Mouse (Mus musculus): Measurements from ENCODE around the gene Msl1. TPM values are rescaled to one million over a fixed set of nuclear protein-coding genes. Genes with fewer than 3 reads are reported as not detected.

Msl1 gene
- total RNA-seq, 2 experiments from 2014 or later = 49.0 to 51.4 TPM

Other genes starting within 250 kb of the Msl1 start
- 1 to 10 TPM in 1 of 2 experiments, not detected in 1; 1.3 TPM for gene Ikzf3, start 249.5 kb upstream of the Msl1 start, total RNA-seq (2021)
- not detected for gene Zpbp2, start 244.4 kb upstream of the Msl1 start, total RNA-seq (2021)
- gene Ormdl3, start 208.1 kb upstream of the Msl1 start, total RNA-seq (2021) = 10 to 100 TPM; 20.9 to 24.0 TPM
- not detected for gene Lrrc3c, start 197.2 kb upstream of the Msl1 start, total RNA-seq (2021)
- gene Gm12355, start 169.9 kb upstream of the Msl1 start, total RNA-seq (2021) = 1 to 10 TPM; 3.0 to 4.2 TPM
- gene Gsdma3, start 169.2 kb upstream of the Msl1 start, total RNA-seq (2021) = 10 to 100 TPM in 1 of 2 experiments, 1 to 10 TPM in 1; 1.8 to 22.5 TPM
- gene Gsdma2, start 148.8 kb upstream of the Msl1 start, total RNA-seq (2021) = 1 to 10 TPM in 1 of 2 experiments, not detected in 1; 1.7 TPM
- gene Gsdma, start 131.2 kb upstream of the Msl1 start, total RNA-seq (2021) = under 1 TPM; 0.31 to 0.76 TPM
- gene Psmd3, start 113.0 kb upstream of the Msl1 start, total RNA-seq (2021) = 10 to 100 TPM; 88.1 to 91.9 TPM
- gene Csf3, start 94.3 kb upstream of the Msl1 start, total RNA-seq (2021) = not detected
- gene Med24, start 66.1 kb upstream of the Msl1 start, total RNA-seq (2021) = 10 to 100 TPM; 41.4 to 41.9 TPM
- gene Thra, start 54.9 kb upstream of the Msl1 start, total RNA-seq (2021) = 10 to 100 TPM; 72.6 to 75.7 TPM
- 100 to 1,000 TPM in 1 of 2 experiments, 10 to 100 TPM in 1; 86.6 to 139 TPM for gene Nr1d1, start 20.2 kb upstream of the Msl1 start, total RNA-seq (2021)
- 10 to 100 TPM; 14.2 to 21.4 TPM for gene Casc3, start 9.4 kb downstream of the Msl1 start, total RNA-seq (2021)
- gene Rapgefl1, start 41.3 kb downstream of the Msl1 start, total RNA-seq (2021) = under 1 TPM; 0.12 to 0.15 TPM
- gene Wipf2, start 68.1 kb downstream of the Msl1 start, total RNA-seq (2021) = 1 to 10 TPM; 5.6 to 6.7 TPM
- gene Cdc6, start 112.3 kb downstream of the Msl1 start, total RNA-seq (2021) = under 1 TPM; 0.20 to 0.64 TPM
- 10 to 100 TPM in 1 of 2 experiments, 1 to 10 TPM in 1; 8.7 to 13.2 TPM for gene Rara, start 132.3 kb downstream of the Msl1 start, total RNA-seq (2021)
- gene Gjd3, start 187.5 kb downstream of the Msl1 start, total RNA-seq (2021) = not detected
- gene Top2a, start 228.7 kb downstream of the Msl1 start, total RNA-seq (2021) = 1 to 10 TPM; 2.9 to 4.5 TPM
- gene Igfbp4, start 245.7 kb downstream of the Msl1 start, total RNA-seq (2021) = 10 to 100 TPM; 32.0 to 41.9 TPM